In genomic region chr7:107690426-107691221, GRCm38 (mm10) we compare ENCODE assay signal across 9 mouse cellular contexts.
DNase-seq lines count a peak whose midpoint lies in the region; ATAC-seq and TF ChIP-seq lines count a peak whose summit lies in the region.
"Had no signal": no experiment of that assay in that cellular context is flagged by ENCODE, and none has a peak within 500 bp of the region (broad histone marks: within the 10 kb centered on the region; RNA-seq: fewer than 3 reads in every experiment).

No protein-coding gene starts in this region.

- no peak for TF ChIP-seq EP300 in lung, postnatal 0 days (IDR thresholded peaks at IDR 0.05)

- H3K27me3 ChIP-seq in lung, embryonic 14.5 days (ENCODE audit: insufficient read depth, low read length): no peaks in the 10 kb centered on the region
- no peaks in the 10 kb centered on the region for H3K27me3 ChIP-seq in lung, postnatal 0 days (replicated peaks; ENCODE audit: insufficient read depth, low read length)
- H3K27me3 ChIP-seq in midbrain, embryonic 13.5 days: peaks cover 22% of the 10 kb centered on the region

- H3K4me3 ChIP-seq in lung, embryonic 14.5 days (ENCODE audit: low read depth, low read length): no peak overlapping the region
- no peak overlapping the region for H3K4me3 ChIP-seq in lung, postnatal 0 days (ENCODE audit: low read depth, low read length)
- H3K4me3 ChIP-seq in midbrain, embryonic 13.5 days (replicated peaks): no peak overlapping the region

- no peaks in the 10 kb centered on the region for H3K9me3 ChIP-seq in lung, embryonic 14.5 days (ENCODE audit: low read depth, low read length)
- no peaks in the 10 kb centered on the region for H3K9me3 ChIP-seq in lung, postnatal 0 days (ENCODE audit: low read length)
- H3K9me3 ChIP-seq in midbrain, embryonic 13.5 days: no peaks in the 10 kb centered on the region

- peaks cover 5% of the 10 kb centered on the region; the same call in 1 of the 2 replicates for H3K4me1 ChIP-seq in lung, embryonic 14.5 days (ENCODE audit: insufficient read depth)
- no peaks in the 10 kb centered on the region for H3K4me1 ChIP-seq in lung, postnatal 0 days (ENCODE audit: insufficient read depth, low read depth, low read length)
- peaks cover 11% of the 10 kb centered on the region for H3K4me1 ChIP-seq in midbrain, embryonic 13.5 days (replicated peaks)

- H3K36me3 ChIP-seq in lung, embryonic 14.5 days (ENCODE audit: insufficient read depth): no peaks in the 10 kb centered on the region
- H3K36me3 ChIP-seq in lung, postnatal 0 days (ENCODE audit: insufficient read depth, low read length): no peaks in the 10 kb centered on the region
- no peaks in the 10 kb centered on the region for H3K36me3 ChIP-seq in midbrain, embryonic 13.5 days

- peak; percentile 56 for DNase-seq in adrenal gland, adult 2 months
- no peak for DNase-seq in adrenal gland, adult 18-20 months (ENCODE audit: low spot score in 2 of 2)
- DNase-seq in lung, embryonic 14.5 days: no peak
- no peak for DNase-seq in lung, postnatal 0 days (ENCODE audit: low spot score)
- peak; percentile 12 to 16 for DNase-seq in heart, postnatal 14 days
- DNase-seq in testis, postnatal 14 days (ENCODE audit: low spot score): peak; percentile 69
- no peak for DNase-seq in urinary bladder, adult 18-20 months (ENCODE audit: low spot score in 2 of 2)
- DNase-seq: kidney, adult 2 months had no signal

- no peak for ATAC-seq in lung, embryonic 14.5 days (ENCODE audit: insufficient read depth)
- no peak for ATAC-seq in lung, postnatal 0 days
- ATAC-seq in midbrain, embryonic 13.5 days: no peak

- no peak for TF ChIP-seq CTCF in lung, embryonic 14.5 days (IDR thresholded peaks at IDR 0.05; ENCODE audit: low read depth)
- TF ChIP-seq CTCF in lung, postnatal 0 days (IDR thresholded peaks at IDR 0.05): no peak

- H3K27ac ChIP-seq in lung, embryonic 14.5 days (ENCODE audit: low read depth): no peak overlapping the region
- H3K27ac ChIP-seq in lung, postnatal 0 days (ENCODE audit: low read length): no peak overlapping the region
- no peak overlapping the region for H3K27ac ChIP-seq in midbrain, embryonic 13.5 days

- intact Hi-C loops in heart, postnatal 14 days (cut with DNase I): no loop called here

- no peak overlapping the region for H3K9ac ChIP-seq in lung, embryonic 14.5 days
- no peak overlapping the region for H3K9ac ChIP-seq in lung, postnatal 0 days (replicated peaks; ENCODE audit: low read depth)
- H3K9ac ChIP-seq in midbrain, embryonic 13.5 days (replicated peaks): no peak overlapping the region

- 0 out of 2 replicates have a peak overlapping the region, but pooled peaks have one; percentile 2 for H3K4me2 ChIP-seq in lung, embryonic 14.5 days
- H3K4me2 ChIP-seq in lung, postnatal 0 days (replicated peaks; ENCODE audit: low read depth, low read length): no peak overlapping the region
- no peak overlapping the region for H3K4me2 ChIP-seq in midbrain, embryonic 13.5 days (replicated peaks)

- 15% methylated on average over 17 of the region's 17 CpGs for WGBS in lung, embryonic 14.5 days
- 27% methylated on average over 17 of the region's 17 CpGs for WGBS in lung, postnatal 0 days
- WGBS in midbrain, embryonic 13.5 days: 44% methylated on average over 17 of the region's 17 CpGs

Comparison
In these comparisons a context has a peak if more than half of its experiments do, and no peak if none do; other contexts are left out.
1. DNase-seq: peak in adrenal gland, adult 2 months (single experiment), heart, postnatal 14 days (2 of 2) and testis, postnatal 14 days (single experiment); none in adrenal gland, adult 18-20 months (0 of 2), lung, embryonic 14.5 days (single experiment), lung, postnatal 0 days (single experiment) and urinary bladder, adult 18-20 months (0 of 2).